Mouse (Mus musculus): ENCODE measurements around the gene H2-DMa. TPM values are rescaled to one million over a fixed set of nuclear protein-coding genes. Genes with fewer than 3 reads are reported as not detected.

Gene H2-DMa
- polyA plus RNA-seq, 1 experiment from 2014 or later, result 15.2 TPM

DNA sequence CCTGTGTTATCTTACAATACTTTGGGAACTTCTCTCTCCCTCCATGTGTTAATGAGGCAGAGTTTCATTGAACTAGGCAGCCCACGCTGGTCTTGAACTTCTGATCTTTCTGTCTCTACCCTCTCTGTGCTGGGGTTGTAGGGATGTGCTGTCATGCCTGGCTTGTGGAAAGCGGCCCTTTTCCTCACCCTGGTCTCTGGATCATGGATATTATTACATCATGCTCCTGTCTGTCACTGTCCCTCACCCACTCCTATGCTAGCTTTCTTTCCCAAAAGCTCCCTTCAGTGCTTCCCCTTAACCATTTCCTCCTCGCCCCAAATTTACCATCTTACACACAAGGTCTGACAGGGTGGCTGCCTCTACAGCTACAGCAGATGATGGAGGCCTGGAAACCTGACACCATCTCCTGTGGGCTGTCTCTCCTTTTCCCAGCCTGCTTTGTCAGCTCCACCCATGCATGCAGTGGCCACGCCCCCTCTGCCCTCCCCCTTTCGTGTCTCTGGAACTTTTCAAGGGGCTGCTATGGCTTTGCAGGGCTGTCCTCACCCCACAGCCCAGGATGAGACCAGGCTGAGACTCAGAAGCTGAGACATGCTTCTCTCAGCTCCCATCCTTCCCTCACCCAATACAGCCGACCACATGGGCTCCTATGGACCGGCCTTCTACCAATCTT lies 26.0 kb upstream of the H2-DMa start:
- no peaks in the 10 kb centered on the region for H3K4me1 ChIP-seq (replicated peaks; ENCODE audit: control insufficient read depth, insufficient read depth, low read length)
- no peaks in the 10 kb centered on the region for H3K36me3 ChIP-seq (ENCODE audit: control insufficient read depth, insufficient read depth)
- no peak overlapping the region for H3K4me3 ChIP-seq (ENCODE audit: low read depth, low read length)
- 37% methylated on average over 7 of the region's 7 CpGs for WGBS
- ATAC-seq, result no peak
- H3K27ac ChIP-seq (ENCODE audit: low read depth, low read length), result no peak overlapping the region
- no peak overlapping the region for H3K9ac ChIP-seq (ENCODE audit: low read depth, low read length)
- H3K27me3 ChIP-seq (replicated peaks; ENCODE audit: control insufficient read depth, insufficient read depth, low read length), result no peaks in the 10 kb centered on the region
- H3K4me2 ChIP-seq (replicated peaks; ENCODE audit: low read depth), result no peak overlapping the region
- no peak for TF ChIP-seq CTCF (IDR thresholded peaks at IDR 0.05; ENCODE audit: low read depth)
- no peaks in the 10 kb centered on the region for H3K9me3 ChIP-seq (ENCODE audit: control insufficient read depth)

- H3K27me3 ChIP-seq (replicated peaks; ENCODE audit: control insufficient read depth, insufficient read depth, low read length), result no peaks in the 10 kb centered on the region
- H3K9me3 ChIP-seq (ENCODE audit: control insufficient read depth), result no peaks in the 10 kb centered on the region
- 0 out of 2 replicates have a peak, but pooled peaks cover under 1% of the 10 kb centered on the region for H3K4me1 ChIP-seq (replicated peaks; ENCODE audit: control insufficient read depth, insufficient read depth, low read length)
- no peak overlapping the region for H3K4me3 ChIP-seq (ENCODE audit: low read depth, low read length)
- no peak overlapping the region for H3K4me2 ChIP-seq (replicated peaks; ENCODE audit: low read depth)
- ATAC-seq, result no peak
- no peak for TF ChIP-seq CTCF (IDR thresholded peaks at IDR 0.05; ENCODE audit: low read depth)
- H3K9ac ChIP-seq (ENCODE audit: low read depth, low read length), result no peak overlapping the region
- no peak overlapping the region for H3K27ac ChIP-seq (ENCODE audit: low read depth, low read length)
- H3K36me3 ChIP-seq (ENCODE audit: control insufficient read depth, insufficient read depth), result no peaks in the 10 kb centered on the region
- WGBS, result 83% methylated on average over 26 of the region's 27 CpGs
Observed at GRCm38 (mm10) chr17:34094283-34095035, 24.9 kb upstream of the H2-DMa start.

- TF ChIP-seq CTCF (IDR thresholded peaks at IDR 0.05; ENCODE audit: low read depth), result no peak
- Histone ChIP-seq H3K27me3 (replicated peaks; ENCODE audit: control insufficient read depth, insufficient read depth, low read length) (no peaks in the 10 kb centered on the region), H3K36me3 (ENCODE audit: control insufficient read depth, insufficient read depth) (no peaks in the 10 kb centered on the region), H3K4me2 (replicated peaks; ENCODE audit: low read depth) (no peak overlapping the region), H3K9ac (ENCODE audit: low read depth, low read length) (no peak overlapping the region), H3K9me3 (ENCODE audit: control insufficient read depth) (no peaks in the 10 kb centered on the region), H3K4me1 (replicated peaks; ENCODE audit: control insufficient read depth, insufficient read depth, low read length) (0 out of 2 replicates have a peak, but pooled peaks cover 5% of the 10 kb centered on the region), H3K4me3 (ENCODE audit: low read depth, low read length) (no peak overlapping the region), H3K27ac (ENCODE audit: low read depth, low read length) (no peak overlapping the region)
- ATAC-seq, result no peak
- WGBS, result 68% methylated on average over 3 of the region's 3 CpGs
Observed at GRCm38 (mm10) chr17:34096497-34097010, 22.8 kb upstream of the H2-DMa start.

- Histone ChIP-seq H3K36me3 (ENCODE audit: control insufficient read depth, insufficient read depth) (no peaks in the 10 kb centered on the region), H3K27me3 (replicated peaks; ENCODE audit: control insufficient read depth, insufficient read depth, low read length) (no peaks in the 10 kb centered on the region), H3K9ac (ENCODE audit: low read depth, low read length) (no peak overlapping the region), H3K4me2 (replicated peaks; ENCODE audit: low read depth) (no peak overlapping the region), H3K4me1 (replicated peaks; ENCODE audit: control insufficient read depth, insufficient read depth, low read length) (0 out of 2 replicates have a peak, but pooled peaks cover 7% of the 10 kb centered on the region), H3K4me3 (ENCODE audit: low read depth, low read length) (no peak overlapping the region), H3K27ac (ENCODE audit: low read depth, low read length) (no peak overlapping the region), H3K9me3 (ENCODE audit: control insufficient read depth) (no peaks in the 10 kb centered on the region)
- WGBS, result 70% methylated on average over 5 of the region's 5 CpGs
- no peak for ATAC-seq
- TF ChIP-seq CTCF (IDR thresholded peaks at IDR 0.05; ENCODE audit: low read depth), result no peak
Observed at GRCm38 (mm10) chr17:34097272-34097671, 22.1 kb upstream of the H2-DMa start.

- Histone ChIP-seq H3K27ac (ENCODE audit: low read depth, low read length) (no peak overlapping the region), H3K4me3 (ENCODE audit: low read depth, low read length) (no peak overlapping the region), H3K9me3 (ENCODE audit: control insufficient read depth) (no peaks in the 10 kb centered on the region), H3K27me3 (replicated peaks; ENCODE audit: control insufficient read depth, insufficient read depth, low read length) (no peaks in the 10 kb centered on the region), H3K4me2 (replicated peaks; ENCODE audit: low read depth) (no peak overlapping the region), H3K9ac (ENCODE audit: low read depth, low read length) (no peak overlapping the region), H3K36me3 (ENCODE audit: control insufficient read depth, insufficient read depth) (no peaks in the 10 kb centered on the region), H3K4me1 (replicated peaks; ENCODE audit: control insufficient read depth, insufficient read depth, low read length) (0 out of 2 replicates have a peak, but pooled peaks cover 7% of the 10 kb centered on the region)
- ATAC-seq, result peak; percentile 72
- no peak for TF ChIP-seq CTCF (IDR thresholded peaks at IDR 0.05; ENCODE audit: low read depth)
- WGBS, result 29% methylated on average over 10 of the region's 10 CpGs
Observed at GRCm38 (mm10) chr17:34098709-34099479, 20.4 kb upstream of the H2-DMa start.

- peak overlapping the region; percentile 30 for H3K4me2 ChIP-seq (replicated peaks; ENCODE audit: low read depth)
- no peaks in the 10 kb centered on the region for H3K9me3 ChIP-seq (ENCODE audit: control insufficient read depth)
- no peak overlapping the region for H3K4me3 ChIP-seq (ENCODE audit: low read depth, low read length)
- H3K9ac ChIP-seq (ENCODE audit: low read depth, low read length), result no peak overlapping the region
- H3K4me1 ChIP-seq (replicated peaks; ENCODE audit: control insufficient read depth, insufficient read depth, low read length), result 0 out of 2 replicates have a peak, but pooled peaks cover 7% of the 10 kb centered on the region
- 33% methylated on average over 5 of the region's 5 CpGs for WGBS
- H3K36me3 ChIP-seq (ENCODE audit: control insufficient read depth, insufficient read depth), result no peaks in the 10 kb centered on the region
- no peak for ATAC-seq
- TF ChIP-seq CTCF (IDR thresholded peaks at IDR 0.05; ENCODE audit: low read depth), result no peak
- H3K27ac ChIP-seq (ENCODE audit: low read depth, low read length), result no peak overlapping the region
- H3K27me3 ChIP-seq (replicated peaks; ENCODE audit: control insufficient read depth, insufficient read depth, low read length), result no peaks in the 10 kb centered on the region
Observed at GRCm38 (mm10) chr17:34099531-34099930, 19.8 kb upstream of the H2-DMa start.
